Mouse (Mus musculus) embryonic facial prominence, embryonic 12.5 days (tissue): Measurements from ENCODE around the gene Gm42421. TPM values are rescaled to one million over a fixed set of nuclear protein-coding genes. Genes with fewer than 3 reads are reported as not detected.
A peak's percentile ranks its signal among the peaks of the same experiment; 100 is the strongest.

Source experiments
- ATAC-seq: fragments of 200-750 bp; cut with Nextera tagmentation; 2 replicates; pipeline ENCODE4 v1.8.0; 2017; ENCODE audit not compliant: insufficient number of reproducible peaks, insufficient read depth, low FRiP score, low TSS enrichment
- H3K27ac ChIP-seq: fragments of 300-500 bp; sonication (generic); 2 replicates; pipeline ENCODE4 v1.5.1; 2016; ENCODE audit warnings: mild to moderate bottlenecking
- H3K27me3 ChIP-seq: fragments of 300-500 bp; sonication (generic); 2 replicates; pipeline ENCODE4 v1.6.1; 2016; ENCODE audit warnings: mild to moderate bottlenecking, moderate library complexity
- H3K36me3 ChIP-seq: fragments of 300-500 bp; sonication (generic); 2 replicates; pipeline ENCODE4 v1.6.1; 2016; ENCODE audit warnings: mild to moderate bottlenecking
- H3K4me1 ChIP-seq: fragments of 300-500 bp; sonication (generic); 2 replicates; pipeline ENCODE4 v1.6.1; 2016
- H3K4me2 ChIP-seq: fragments of 300-500 bp; sonication (generic); replicated peaks from 2 replicates; pipeline ENCODE4 v1.6.1; 2016; ENCODE audit warnings: mild to moderate bottlenecking, moderate library complexity
- H3K4me3 ChIP-seq: fragments of 300-500 bp; sonication (generic); 2 replicates; pipeline ENCODE4 v1.5.1; 2016; ENCODE audit warnings: mild to moderate bottlenecking
- H3K9ac ChIP-seq: fragments of 300-500 bp; sonication (generic); 2 replicates; pipeline ENCODE4 v1.6.1; 2016; ENCODE audit warnings: mild to moderate bottlenecking, moderate library complexity
- H3K9me3 ChIP-seq: fragments of 300-500 bp; sonication (generic); 2 replicates; pipeline ENCODE4 v1.6.1; 2016; ENCODE audit warnings: mild to moderate bottlenecking, moderate library complexity
- WGBS: fragments of 180-500 bp; shearing (Covaris S2); methylation state at CpG from one replicate; pipeline ENCODE4 v1.1.7; 2016; 5-methylcytosine and 5-hydroxymethylcytosine counted together
- polyA plus RNA-seq: library from polyadenylated mRNA; unstranded; fragments of >200 nt; fragmentation: Nextera tagmentation; extraction: Ambion mirVana; gene quantifications from 2 replicates; pipeline ENCODE4 v1.2.1, GENCODE M21; 2016

The Gm42421 gene
- polyA plus RNA-seq, 1 experiment from 2014 or later, result 0.79 TPM

DNA sequence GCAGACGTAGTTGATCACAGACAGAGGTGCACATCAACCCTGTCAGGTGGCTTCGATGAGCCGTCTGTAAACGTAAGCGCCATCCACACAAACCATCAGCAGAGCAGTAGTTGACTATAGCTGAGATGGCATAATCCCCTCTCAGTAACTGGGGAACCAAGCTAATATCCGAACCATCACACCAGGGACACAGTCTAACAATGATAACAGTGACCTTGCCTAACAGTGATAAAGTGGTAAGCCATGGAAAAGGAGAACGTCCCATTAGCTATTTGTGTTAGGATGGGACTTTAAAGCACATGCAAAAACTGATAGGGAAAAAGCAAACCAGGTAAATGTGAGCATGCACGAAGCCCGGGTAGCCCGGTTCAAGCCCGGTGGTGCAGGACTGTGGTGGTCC is 48.3 kb downstream of the Gm42421 start:
- 90% methylated on average over 11 of the region's 11 CpGs for WGBS
- Histone ChIP-seq H3K27ac (no peak overlapping the region), H3K36me3 (no peaks in the 10 kb centered on the region), H3K27me3 (no peaks in the 10 kb centered on the region), H3K4me3 (no peak overlapping the region), H3K9ac (no peak overlapping the region), H3K9me3 (no peaks in the 10 kb centered on the region), H3K4me2 (no peak overlapping the region), H3K4me1 (no peaks in the 10 kb centered on the region; the same call in 1 of the 2 replicates)
- no peak for ATAC-seq

DNA sequence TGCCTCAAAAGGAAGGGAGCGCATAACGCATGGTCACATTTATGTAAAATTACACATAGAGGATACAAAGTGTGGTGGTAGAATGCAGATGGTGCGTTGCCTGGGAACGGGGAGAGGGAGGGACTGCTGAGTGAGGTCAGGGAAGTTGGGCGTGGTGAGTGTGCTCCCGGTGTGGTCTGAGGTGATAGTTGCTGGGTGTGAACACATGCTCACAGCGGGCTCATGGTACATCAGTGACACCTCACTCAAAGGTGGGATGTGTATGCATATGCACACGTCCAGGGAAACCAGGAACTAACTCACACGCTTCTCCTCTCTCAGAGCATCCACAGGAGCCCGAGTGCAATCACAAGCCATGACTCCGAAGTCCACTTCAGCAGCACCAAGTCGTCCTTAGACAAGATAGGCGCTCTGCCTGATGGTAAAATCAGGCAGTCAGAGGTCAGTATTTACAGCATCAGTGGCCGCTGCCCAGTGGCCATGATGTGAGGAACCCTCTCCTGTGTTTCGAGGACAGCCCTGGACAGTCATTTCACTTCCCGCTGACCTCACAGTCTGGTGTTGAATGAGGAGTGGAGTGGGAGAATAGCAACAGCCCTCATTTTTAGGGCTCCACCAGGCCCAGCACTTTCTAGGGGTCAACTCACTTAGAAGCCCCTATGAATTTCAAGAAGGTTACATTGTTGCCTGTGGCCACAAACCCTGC is 48.9 kb downstream of the Gm42421 start:
- H3K36me3 ChIP-seq, result no peaks in the 10 kb centered on the region
- H3K9ac ChIP-seq, result no peak overlapping the region
- WGBS, result 81% methylated on average over 16 of the region's 16 CpGs
- no peaks in the 10 kb centered on the region for H3K27me3 ChIP-seq
- ATAC-seq, result no peak
- no peak overlapping the region for H3K4me3 ChIP-seq
- H3K27ac ChIP-seq, result no peak overlapping the region
- no peaks in the 10 kb centered on the region; the same call in 1 of the 2 replicates for H3K4me1 ChIP-seq
- no peaks in the 10 kb centered on the region for H3K9me3 ChIP-seq
- H3K4me2 ChIP-seq, result no peak overlapping the region

DNA sequence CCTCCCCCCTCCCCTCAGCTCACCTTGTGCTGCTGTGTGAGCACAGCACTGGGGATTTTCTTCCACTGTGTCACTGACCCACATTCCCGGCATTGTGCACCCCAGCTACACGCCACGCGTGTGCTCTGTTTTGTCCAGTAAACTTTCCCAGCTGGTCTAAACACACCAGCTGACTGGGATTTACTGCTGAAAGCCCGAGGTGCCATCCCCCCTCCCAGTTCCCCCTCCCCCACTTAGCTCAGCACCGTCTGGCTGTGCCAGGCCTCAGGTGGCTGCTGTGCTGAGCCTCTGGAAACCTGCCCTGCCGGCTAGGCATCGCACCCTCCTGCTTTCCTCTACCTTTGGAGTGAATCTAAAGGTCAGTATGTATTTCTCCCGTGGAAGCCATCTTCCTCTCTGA is 52.9 kb downstream of the Gm42421 start:
- ATAC-seq, result no peak
- Histone ChIP-seq H3K27ac (no peak overlapping the region; the same call in 1 of the 2 replicates), H3K4me3 (no peak overlapping the region), H3K36me3 (peaks cover 18% of the 10 kb centered on the region), H3K4me1 (no peaks in the 10 kb centered on the region; the same call in 1 of the 2 replicates), H3K27me3 (no peaks in the 10 kb centered on the region), H3K9me3 (no peaks in the 10 kb centered on the region), H3K9ac (no peak overlapping the region), H3K4me2 (peak overlapping the region; percentile 15; the same call in 1 of the 2 replicates)
- WGBS, result 27% methylated on average over 9 of the region's 9 CpGs

DNA sequence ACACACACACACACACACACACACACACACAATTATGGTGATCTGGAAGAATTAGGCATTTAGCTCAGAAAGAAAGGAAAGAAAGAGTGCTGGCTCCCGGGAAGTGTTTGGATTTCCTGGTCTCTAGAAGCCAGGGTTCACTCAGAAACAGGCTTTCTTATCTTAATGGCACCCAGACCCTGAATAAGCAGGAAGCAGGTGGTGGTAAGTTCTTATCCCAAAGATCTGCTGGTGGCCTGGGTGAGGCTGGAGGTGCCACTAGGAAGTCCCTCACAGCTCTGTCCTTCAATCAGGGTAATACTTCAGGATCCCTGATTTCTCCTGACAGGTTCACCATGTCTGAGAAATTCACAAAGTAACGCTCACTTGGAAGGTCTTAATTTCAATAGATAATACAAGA is 54.4 kb downstream of the Gm42421 start:
- H3K27me3 ChIP-seq, result no peaks in the 10 kb centered on the region
- H3K36me3 ChIP-seq, result peaks cover 33% of the 10 kb centered on the region
- H3K9me3 ChIP-seq, result no peaks in the 10 kb centered on the region
- H3K4me2 ChIP-seq, result no peak overlapping the region
- no peak overlapping the region for H3K4me3 ChIP-seq
- H3K27ac ChIP-seq, result no peak overlapping the region
- H3K9ac ChIP-seq, result no peak overlapping the region
- no peaks in the 10 kb centered on the region; the same call in 1 of the 2 replicates for H3K4me1 ChIP-seq
- ATAC-seq, result no peak
- WGBS, result 77% methylated on average over 2 of the region's 2 CpGs

DNA sequence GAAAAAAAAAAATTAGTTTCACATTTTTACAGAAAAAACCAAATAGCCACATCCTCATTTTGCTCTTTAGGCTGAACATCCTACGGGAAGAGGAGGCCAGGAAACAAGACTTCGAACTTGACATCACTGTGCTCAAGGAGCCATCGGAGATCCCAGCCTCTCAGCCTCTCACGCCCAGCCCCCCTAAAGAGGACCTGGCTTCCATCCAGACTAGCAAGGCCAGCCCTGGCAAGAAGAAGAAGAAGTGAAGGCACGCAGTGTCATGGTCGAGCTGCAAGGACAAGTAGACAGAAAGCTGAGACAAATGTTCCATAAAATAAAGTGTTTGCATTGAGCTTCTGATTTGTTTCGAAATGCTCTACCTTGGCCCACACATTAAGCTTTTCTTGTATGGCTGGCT is 57.4 kb downstream of the Gm42421 start:
- Histone ChIP-seq H3K9me3 (no peaks in the 10 kb centered on the region), H3K27ac (no peak overlapping the region), H3K4me1 (no peaks in the 10 kb centered on the region; the same call in 1 of the 2 replicates), H3K36me3 (peaks cover 63% of the 10 kb centered on the region), H3K4me3 (no peak overlapping the region), H3K9ac (no peak overlapping the region), H3K27me3 (no peaks in the 10 kb centered on the region), H3K4me2 (no peak overlapping the region)
- WGBS, result 90% methylated on average over 7 of the region's 7 CpGs
- no peak for ATAC-seq

Other genes with a start within 250 kb of the Gm42421 start
- 31.7 and 34.7 TPM in 2 replicates for gene Usp42, start 195.9 kb upstream of the Gm42421 start, polyA plus RNA-seq
- 46.5 and 47.7 TPM in 2 replicates for gene Eif2ak1, start 110.4 kb upstream of the Gm42421 start, polyA plus RNA-seq
- 0.36 TPM in 2 replicates for gene Ankrd61, start 30.5 kb upstream of the Gm42421 start, polyA plus RNA-seq
- gene Aimp2, start 18.3 kb upstream of the Gm42421 start, polyA plus RNA-seq, result 89.4 and 95.2 TPM in 2 replicates
- gene Pms2, start 18.2 kb upstream of the Gm42421 start, polyA plus RNA-seq, result 34.4 and 40.4 TPM in 2 replicates
- 0.77 and 1.3 TPM in 2 replicates for gene Rsph10b, start 4.9 kb downstream of the Gm42421 start, polyA plus RNA-seq
- gene Ccz1, start 86.7 kb downstream of the Gm42421 start, polyA plus RNA-seq, result 95.2 and 96.2 TPM in 2 replicates
- gene Ocm, start 98.5 kb downstream of the Gm42421 start, polyA plus RNA-seq, result not detected in 2 replicates
- gene Lmtk2, start 172.3 kb downstream of the Gm42421 start, polyA plus RNA-seq, result 5.3 and 5.6 TPM in 2 replicates